Mouse (Mus musculus): ENCODE results near the gene Tmem43.
A peak's percentile ranks its signal among the peaks of the same experiment; 100 is the strongest.

Gene Tmem43

DNA sequence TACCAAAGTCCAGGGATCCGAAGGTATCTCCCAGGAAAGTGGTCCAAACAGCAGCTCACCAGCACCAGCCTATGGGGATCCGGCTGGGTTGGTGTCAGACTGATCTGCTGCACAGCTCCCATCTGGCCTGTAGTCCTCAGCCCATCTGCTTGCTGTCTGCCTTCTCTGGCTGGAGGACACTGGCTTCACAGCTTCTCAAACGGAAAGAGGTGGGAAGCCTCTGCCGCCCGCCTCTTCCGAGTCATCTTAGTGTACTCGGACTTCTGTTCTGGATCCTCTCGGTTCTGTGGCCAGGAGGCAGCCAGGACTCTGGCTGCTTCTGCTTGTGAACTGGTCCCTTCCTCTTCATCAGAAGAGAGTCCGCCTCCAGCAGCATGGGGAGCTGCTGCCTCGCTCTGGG, 16.4 kb downstream of the Tmem43 start:
- DNase-seq (ENCODE audit: low spot score): peak; percentile 34

DNA sequence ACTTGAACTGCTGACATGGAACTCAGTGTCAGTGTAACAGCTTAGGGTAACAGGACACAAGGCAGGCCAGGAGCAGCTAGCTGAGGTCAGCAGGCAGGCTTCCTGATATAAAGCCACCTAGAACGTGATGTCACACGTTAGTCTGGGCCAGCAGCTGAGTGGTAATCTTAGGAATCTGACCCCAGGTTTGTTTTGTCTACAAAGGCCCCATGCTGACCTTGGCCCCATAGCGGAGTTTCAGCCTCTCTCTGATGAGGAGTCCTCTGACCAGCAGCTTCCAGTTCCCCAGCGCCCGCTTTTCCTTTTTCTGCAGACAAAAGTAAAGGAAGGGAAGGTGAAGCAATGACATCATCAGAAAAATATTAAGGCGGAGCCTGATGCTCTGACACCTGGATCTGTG, 17.5 kb downstream of the Tmem43 start:
- no peak for DNase-seq (ENCODE audit: low spot score)

DNA sequence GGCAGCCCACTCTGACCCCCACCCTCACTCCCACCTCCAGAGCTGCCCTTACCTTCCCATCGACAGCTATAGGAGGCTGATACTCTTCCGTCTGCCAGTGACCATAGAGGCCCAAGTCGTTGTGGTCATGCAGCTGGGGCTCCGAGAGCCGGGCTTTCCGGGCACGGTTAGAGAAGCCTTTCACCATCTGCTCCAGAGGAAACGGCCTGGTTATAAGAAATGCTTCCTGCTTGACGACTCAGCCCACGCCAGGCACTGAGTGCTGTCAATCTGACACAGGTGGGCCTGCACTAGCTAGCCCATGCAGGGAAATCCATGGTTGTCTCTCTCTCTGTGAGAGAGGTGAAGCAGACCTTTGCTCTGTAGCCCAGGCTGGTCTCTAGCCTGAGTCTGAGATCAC, 19.6 kb downstream of the Tmem43 start:
- DNase-seq (ENCODE audit: low spot score): no peak

DNA sequence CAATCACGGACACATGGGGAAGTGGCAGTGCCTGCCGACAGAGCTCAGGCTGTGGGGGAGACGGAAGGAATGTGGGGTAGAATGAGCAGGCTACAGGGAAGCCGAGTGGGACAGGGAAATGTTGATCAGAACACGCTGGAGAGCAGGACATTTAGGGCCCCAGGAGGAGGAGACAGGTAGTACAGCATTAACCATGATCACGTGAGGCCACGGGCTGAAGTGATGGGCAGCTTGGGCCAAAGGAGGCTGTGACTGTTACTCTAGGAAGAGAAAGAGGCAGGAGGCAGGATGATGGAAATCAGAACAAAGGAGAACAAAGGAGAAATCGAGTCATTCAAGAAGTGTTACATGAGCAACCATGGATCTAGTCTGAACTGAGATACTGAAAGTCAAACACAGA, 21.0 kb downstream of the Tmem43 start:
- no peak for DNase-seq (ENCODE audit: low spot score)

DNA sequence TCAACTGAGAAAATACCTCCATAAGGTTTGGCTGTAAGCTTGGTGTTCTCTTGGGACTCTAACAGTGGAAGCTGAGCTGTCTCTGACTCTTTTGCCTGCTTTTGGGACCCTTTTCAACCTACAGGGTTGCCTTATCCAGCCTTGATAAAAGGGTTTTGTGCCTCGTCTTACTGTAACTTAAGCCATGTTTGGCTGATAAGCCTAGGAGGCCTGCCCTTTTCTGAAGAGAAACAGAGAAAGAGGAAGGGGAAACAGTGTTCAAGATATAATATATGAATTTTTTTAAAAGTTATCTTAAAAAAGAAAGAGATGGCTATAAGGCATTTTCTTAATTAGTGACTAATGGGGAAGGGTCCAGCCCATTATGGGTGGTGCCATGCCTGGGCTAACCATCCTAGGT, 29.8 kb downstream of the Tmem43 start:
- no peak for DNase-seq (ENCODE audit: low spot score)

DNA sequence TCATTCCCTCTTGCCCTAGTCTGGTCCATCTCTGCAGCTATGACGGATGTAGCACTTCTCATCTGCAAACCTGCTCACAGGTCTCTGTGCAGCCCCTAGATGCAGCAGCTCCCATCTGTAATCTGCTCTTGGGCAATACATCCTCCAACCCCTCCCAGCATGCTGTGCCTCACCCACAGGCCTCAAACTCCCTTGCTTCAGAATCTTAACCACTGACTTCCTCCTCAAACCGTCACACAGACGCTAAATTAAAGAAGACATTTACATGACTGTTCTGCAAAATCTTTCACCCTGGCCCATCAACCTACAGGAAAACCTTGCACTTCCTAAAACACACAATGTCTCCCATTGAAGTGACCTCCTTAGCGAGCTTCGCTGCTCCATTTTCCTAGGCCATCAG, 32.5 kb downstream of the Tmem43 start:
- DNase-seq (ENCODE audit: low spot score): no peak

DNA sequence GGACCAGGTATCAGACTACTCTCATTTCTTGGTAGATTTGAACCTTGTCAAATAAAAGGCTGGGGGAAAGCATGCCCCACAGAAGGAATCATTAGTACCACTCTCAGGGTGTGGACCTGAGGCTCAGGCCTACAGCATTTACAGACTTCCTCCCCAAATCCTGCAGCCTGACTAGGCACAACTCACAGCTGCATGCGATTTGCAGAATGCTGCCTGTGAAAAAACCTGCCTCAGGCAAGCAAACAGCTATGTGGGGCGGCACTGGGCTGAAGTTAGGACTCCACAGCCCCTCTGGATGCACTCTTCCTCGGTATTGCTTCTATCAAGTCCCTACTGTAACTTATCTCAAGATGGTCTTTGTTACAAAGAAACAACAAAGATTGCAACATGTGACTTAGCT, 34.5 kb downstream of the Tmem43 start:
- DNase-seq (ENCODE audit: low spot score): no peak

DNA sequence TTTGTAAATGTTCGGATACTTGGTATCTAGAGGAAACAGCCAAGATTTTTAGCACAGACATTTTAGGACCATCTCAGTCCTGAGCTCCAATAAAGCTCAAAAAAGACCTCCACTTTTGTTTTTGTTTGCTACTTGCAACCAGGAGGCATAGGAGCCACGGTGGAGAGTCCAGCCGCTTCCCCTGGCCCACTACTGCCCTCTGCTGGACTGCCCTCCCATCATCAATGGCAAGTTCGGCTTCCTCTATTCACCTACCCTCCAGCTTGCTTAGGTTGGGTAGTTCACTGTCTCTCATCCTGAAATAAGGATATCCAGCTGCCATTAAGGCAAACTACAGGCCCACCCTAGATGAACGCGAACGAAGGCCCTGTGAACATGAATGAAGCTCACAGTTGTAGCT, 35.8 kb downstream of the Tmem43 start:
- no peak for DNase-seq (ENCODE audit: low spot score)

DNA sequence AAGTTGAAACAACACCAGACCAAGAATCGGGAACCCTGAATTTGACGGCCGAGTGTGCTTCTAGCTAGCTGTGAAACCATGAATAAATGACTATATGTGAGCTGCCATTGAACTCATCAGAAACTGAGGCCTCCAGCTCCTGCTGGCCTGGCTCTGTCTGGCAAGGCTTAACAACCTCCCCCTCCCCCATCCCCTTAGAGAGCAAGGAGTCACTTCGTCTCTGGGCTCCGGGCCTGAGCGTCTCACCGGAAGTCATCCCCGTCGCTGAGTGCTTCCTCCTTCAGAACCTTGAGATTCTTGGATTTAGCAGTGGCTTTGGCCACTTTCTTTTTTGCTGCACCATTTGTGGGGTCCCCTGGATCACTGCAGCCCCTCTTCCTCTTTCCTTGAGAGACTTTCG, 36.7 kb downstream of the Tmem43 start:
- no peak for DNase-seq (ENCODE audit: low spot score)

DNA sequence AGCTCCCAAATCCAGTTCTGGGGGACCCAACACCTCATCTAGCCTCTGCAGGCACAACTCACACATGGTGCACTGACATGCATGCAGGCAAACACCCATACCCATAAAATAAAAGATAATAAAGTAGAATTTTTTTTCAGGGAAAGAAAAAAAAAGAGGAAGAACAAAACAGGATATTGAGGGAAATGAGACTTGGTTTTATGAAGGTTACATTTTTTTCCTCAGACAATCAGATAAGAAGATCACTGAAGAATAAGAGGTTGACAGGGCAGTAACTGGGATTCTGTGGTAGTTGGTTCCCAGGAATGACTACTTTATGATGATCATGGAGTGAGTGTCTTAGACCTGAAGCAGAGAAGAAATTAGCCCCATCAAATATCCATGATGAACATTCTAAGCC, 40.6 kb downstream of the Tmem43 start:
- DNase-seq (ENCODE audit: low spot score): no peak

DNA sequence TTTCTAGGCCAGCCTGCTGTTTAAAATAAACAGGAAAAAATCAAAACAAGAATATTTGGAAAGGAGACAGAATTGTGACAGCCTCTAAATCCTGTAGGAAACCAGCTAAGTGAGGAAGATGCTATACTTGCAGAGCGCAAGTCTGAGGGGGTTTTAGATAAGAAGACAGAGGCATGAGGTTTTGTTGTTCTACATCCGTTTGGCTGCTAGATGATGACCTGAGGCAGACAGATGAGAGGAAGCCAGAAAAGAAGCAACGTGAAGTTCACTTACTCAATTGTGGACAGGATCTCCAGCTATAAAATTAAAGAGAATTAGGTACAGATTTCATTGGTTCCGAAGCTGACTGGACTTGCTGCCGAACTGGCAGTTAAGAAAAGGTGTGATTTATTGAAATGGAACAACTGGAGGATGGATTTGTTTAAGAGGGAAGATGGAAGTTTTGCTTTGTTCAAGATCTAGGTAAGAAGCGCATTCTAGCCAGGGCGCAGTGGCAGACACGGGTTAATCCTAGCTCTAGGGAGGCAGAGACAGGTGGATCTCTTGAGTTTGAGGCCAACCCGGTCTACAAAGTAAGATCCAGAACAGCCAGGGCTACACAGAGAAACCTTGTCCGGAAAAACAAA, 41.3 kb downstream of the Tmem43 start:
- no peak for DNase-seq (ENCODE audit: low spot score)

DNA sequence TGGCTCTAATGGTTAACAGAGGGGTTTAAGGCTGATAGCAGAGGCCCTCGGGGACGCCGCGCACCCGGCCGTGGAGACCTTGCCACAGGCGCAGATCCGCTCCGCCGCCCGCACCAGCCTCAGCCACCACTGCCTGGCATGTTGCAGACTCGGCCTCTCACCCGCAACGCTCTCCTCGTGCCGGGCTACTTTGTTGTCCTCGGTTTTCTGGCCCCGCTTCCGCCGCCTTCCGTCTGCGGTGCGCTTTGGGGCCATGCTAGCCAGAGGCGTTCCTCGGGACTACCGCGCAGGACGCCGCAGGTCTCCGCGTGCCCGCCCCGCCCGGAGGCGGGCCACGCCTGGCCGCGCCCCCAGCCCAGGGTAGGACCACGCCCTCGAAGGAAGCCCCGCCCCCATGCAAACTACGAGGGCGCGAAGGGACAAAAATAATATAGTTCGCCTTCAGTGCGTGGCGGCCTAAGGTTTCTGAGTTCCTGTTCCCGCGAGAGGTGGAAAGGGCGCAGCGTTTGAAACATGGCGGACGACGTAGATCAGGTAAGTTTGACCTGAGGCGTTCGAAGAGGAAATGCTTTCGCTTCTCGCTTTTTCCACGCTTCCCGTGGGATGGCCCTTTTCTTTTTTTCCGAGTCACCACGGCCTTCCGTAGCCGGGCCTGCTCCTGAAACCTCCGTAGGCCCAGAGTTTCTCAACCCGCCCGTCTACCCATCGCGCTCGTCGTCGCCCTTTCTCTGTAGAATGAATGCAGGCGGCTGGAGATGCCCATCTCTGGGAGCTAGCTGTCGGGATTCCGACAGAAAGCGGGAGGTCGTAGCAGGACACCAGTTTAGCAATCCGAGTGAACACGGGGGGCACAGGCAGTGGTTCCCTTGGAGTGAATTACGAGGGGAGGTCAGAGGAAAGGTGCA, 42.3 kb downstream of the Tmem43 start, which contains the start of the genes Xpc and Lsm3:
TSS of gene Xpc (minus strand) at position 344 of the 905 bp plus-strand sequence.
TSS of gene Lsm3 (plus strand) at position 384 of the 905 bp plus-strand sequence.
- DNase-seq (ENCODE audit: low spot score): peak; percentile 97

DNA sequence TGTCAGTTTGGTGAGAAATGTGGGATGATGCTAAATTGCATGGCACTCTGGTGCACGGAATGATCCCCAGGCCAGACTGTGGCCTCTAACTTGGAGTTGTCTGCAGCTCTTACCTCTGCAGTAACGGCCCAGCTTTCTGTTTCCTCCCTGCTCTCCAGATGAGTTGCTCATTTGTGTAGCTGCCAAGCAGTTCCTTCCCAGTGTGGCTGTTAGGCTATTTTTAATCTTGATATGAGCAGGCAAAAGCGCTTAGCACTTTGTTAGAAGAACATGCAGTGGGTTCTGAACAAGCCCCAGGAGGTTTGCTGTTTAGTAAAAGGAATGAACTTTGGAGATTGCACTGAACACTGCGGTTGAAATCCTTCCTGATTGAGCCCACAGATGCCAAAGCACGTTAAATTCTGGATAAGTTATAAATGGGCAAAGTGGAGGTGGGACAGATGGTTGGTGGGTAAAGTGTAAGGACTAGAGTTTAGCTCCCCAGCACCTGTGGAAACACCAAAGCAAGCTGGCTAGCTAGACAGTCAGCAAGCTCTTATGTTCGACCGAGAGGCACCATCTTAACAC, 45.0 kb downstream of the Tmem43 start:
- DNase-seq (ENCODE audit: low spot score): no peak

DNA sequence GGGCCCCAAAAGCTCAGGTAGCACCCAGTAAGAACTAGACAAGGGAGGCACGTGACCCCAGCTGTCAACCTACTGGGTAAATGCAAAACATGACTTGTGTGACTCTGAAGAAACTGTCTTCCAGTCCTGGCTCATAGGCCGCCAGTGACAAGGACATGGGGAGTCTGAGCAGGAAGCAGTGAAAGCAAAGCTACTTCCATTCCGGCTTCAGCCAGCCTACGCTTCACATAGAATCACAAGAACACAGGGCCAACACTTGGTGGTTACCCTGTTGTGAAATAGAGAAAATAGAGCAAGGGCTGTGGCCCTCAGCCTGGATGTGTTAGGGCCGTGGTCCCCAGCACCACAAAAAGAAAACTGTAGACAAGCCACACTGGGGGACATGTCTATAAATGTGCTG, 49.3 kb downstream of the Tmem43 start:
- DNase-seq (ENCODE audit: low spot score): no peak

DNA sequence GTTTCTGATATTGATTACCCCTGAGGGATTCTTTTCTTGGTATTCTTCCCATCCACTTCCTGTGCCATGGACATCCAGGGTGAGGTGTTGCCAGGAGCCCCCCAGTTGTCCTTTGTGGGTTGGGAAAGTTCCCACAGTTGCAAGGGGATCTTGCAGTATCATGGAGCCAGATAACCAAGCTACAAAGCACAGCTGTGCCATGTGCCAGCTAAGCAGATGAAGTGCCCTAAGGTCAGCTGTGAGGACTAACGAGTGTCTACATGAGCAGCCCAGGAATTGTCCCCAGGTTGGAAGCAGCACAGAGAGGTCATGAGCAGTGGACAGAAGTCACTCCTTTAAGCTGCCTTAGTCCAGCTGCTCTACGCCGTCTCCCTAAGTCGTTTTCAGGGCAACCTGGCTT, 52.0 kb downstream of the Tmem43 start:
- no peak for DNase-seq (ENCODE audit: low spot score)

DNA sequence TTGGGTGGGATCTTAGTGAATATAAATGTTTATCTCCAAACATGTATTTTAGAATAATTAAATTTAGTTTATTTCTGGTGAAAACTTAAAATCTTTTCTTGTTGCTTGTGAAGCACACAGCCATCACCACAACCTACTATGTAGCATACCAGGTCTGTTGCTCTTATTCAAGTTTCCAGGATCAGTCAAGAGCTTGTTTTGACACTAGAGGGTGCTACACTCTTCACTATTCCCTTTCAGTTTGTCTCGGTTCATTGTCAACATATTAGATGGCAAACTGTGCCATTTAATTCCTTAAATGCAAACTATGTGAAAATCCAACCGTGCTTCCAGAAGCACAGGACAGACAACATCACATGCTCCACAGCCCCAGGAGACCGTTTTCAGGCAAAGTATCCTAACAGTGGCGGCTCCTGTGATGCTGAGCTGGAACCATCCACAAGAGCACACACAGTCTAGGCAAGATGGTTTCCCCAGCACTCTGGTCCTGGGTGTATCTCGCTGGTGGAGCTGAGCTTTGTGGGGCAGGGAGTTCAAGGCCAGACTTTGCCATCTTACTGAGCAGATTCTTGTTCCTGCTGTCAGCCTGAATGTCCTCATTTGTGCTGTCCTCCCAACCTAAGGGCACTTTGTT, 53.8 kb downstream of the Tmem43 start:
- peak; percentile 55 for DNase-seq (ENCODE audit: low spot score)

DNA sequence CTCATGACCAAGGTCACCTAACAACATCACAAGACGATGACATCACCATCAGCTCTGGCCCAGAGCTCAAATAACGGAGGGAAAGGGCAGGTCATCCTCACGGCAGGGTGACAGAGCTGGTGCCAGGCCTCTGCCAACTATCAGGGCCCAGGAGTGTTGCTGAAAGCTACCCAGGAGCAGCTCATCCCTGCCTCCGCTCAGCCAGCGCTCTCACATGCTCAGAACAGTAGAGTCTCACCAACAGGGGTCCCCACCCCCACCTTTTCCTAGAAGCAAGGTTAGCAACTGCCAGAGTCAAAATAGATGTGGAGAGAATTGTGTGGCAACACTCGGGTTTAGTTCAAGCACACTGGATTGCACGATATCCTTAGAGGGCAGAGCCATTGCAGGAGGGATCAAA, 54.8 kb downstream of the Tmem43 start:
- no peak for DNase-seq (ENCODE audit: low spot score)

DNA sequence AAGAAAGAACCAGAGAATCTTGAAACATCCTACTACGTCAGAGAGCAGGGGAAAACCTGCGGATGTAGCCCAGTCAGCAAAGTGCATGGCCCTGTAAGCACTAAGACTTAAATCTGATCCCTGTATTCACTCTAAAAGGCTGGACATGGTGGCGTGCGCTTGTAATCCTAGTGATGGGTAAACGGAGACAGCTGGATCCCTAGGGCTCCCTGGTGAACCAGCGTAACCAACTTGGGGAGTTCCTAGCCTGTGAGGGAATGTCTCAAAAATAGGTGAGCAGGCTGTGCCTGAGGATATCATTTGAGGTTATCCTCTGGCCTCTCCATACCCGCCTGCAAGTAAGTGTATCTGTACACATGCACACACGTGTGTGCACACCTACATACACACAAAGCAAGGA, 57.2 kb downstream of the Tmem43 start:
- DNase-seq (ENCODE audit: low spot score): no peak

DNA sequence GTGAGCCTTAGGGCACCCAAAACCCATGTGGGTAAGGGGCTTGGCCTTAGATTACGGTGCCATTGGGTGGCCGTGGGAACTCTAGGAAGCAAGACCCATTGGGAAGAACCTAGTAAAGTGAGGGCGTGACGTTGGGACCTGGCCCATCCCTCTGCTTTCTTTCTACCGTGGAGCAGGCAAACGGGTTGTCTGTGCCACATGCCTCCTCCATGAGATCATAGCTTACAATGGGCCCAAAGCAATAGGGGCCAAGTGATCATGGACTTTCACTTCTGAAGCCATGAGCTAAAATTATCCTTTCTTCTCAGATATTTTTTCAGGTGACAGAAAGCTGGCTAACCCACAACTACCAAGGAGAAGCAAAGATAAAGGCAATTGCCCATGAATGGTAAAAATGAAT, 57.8 kb downstream of the Tmem43 start:
- no peak for DNase-seq (ENCODE audit: low spot score)

DNA sequence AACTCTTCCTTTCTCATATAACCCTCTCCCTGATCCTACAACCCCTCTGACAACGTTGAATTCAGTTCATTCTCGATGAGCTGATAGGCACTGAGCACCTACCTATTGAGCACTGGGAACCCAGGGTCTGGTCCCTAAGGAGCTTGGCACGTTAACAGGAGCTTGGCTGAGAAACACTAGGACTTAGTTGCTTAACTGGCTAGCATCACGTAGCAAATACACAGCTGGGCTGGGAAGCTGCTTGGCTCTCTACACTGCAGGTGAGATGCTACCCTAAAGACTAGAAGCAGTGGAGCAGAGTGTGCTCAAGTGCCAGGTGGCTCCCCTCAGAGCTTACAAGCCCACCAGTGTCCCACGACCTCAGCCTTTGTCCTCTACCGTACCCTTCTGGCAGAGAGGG, 59.2 kb downstream of the Tmem43 start:
- no peak for DNase-seq (ENCODE audit: low spot score)

DNA sequence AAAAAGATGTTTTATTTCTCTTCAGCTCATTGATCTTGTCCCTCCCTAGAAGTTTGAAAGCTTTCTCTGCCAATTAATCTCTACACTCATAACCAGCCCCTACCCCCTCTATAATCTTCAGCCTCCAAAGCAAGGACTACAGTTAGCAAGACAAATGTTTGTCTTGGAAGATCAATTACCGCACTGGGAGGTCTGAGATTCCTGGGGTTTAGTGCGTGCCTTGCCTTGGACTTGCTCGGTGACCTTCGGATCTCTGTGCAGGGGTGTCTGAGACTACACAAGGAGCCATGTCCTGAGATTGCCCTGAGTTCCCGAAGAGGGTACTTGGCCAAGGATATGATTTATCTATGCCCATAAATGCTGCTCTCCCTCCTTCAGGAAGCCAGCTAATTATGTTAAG, 59.9 kb downstream of the Tmem43 start:
- DNase-seq (ENCODE audit: low spot score): no peak

DNA sequence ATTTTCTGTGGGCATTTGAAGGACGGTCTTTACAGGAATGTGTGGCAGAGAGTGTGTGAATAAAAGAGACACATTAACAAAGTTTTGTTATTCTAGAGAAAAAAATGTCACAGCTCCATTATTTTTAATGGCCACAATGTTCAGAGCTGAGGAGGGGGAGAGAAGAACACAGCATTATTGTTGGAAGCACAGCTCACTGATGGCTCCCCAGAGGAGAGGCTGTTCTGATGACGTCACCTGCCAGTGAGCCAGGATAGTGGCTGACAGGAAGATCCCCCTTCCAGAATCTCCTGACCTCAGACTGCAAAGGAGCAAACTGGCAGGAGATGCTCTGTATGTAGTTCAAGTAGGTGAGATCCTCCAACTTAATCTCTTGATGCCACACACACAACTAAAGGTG, 60.3 kb downstream of the Tmem43 start:
- DNase-seq (ENCODE audit: low spot score): no peak

DNA sequence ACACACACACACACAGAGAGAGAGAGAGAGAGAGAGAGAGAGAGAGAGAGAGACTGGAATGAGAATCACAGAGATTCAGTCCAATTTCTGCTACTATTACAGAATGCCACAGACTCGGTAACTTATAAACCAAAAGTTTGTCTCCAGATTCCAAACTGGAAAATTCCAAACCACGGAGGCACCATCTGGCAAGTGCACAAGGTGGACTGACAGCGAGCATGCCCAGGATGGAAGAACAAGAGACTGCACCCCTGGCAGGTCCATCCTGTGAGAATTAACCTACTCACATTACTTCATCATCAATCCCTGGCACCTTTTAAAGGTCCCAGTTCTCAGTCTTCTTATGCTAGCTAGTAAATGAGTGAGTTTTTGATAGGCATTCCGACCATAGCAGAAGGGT, 60.8 kb downstream of the Tmem43 start:
- DNase-seq (ENCODE audit: low spot score): no peak

All from left cerebral cortex, adult 11 months (tissue).